ENCODE assay signal across 9 mouse cellular contexts in the genomic region with DNA sequence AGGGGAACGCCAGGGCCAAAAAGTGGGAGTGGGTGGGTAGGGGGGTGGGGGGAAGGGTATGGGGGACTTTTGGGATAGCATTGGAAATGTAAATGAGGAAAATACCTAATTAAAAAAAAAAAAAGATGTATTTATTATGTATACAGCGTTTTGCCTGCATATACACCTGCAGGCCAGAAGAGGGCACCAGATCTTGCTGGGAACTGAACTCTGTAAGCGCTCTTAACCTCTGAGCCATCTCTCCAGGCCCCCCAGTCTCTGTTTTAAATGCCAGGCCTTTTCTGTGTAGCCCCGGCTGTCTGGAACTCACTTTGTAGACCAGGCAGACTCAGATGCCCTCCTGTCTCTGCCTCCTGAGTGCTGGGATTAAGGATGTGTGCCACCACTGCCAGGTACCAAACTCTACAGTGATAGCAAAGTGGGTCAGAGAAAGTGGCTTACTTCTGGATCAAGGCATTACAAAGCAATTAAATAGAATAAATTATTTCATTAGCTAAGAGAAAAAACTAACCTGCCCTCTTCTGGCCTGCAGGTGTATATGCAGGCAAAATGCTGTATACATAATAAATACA. TPM values are rescaled to one million over a fixed set of nuclear protein-coding genes. Genes with fewer than 3 reads are reported as not detected.
DNase-seq lines count a peak whose midpoint lies in the region.
"Had no signal": no experiment of that assay in that cellular context is flagged by ENCODE, and none has a peak within 500 bp of the region (broad histone marks: within the 10 kb centered on the region; RNA-seq: fewer than 3 reads in every experiment).

No protein-coding gene starts in this region.

- peak; percentile 71 for DNase-seq in heart, adult 11 months
- no peak for DNase-seq in heart, adult 9 months (ENCODE audit: low spot score in 2 of 2)
- peak; percentile 22 for DNase-seq in thymus, postnatal 4 days
- no peak for DNase-seq in thymus, postnatal 10 days (ENCODE audit: low spot score in 2 of 2)
- DNase-seq in induced T-regulatory cell, adult 2 months (ENCODE audit: low read depth): peak; percentile 60
- DNase-seq in cerebellum, adult 18-20 months: no peak
- no peak for DNase-seq in left cerebral cortex, adult 8-10 months (ENCODE audit: low spot score in 2 of 2)
- DNase-seq in adrenal gland, adult 8-10 months: no peak
- DNase-seq: gastrocnemius, postnatal 14 days had no signal

RNA-seq across cellular contexts. Expression of gene Mcm10, which starts 12.7 kb away (rescaled TPM):
- 1 to 10 TPM in 2 of 4 experiments, under 1 TPM in 2; 0.66 to 1.9 (median 1.1) TPM for total RNA-seq in left cerebral cortex, adult 8-10 months (2022)
- 1 to 10 TPM; 2.0 to 7.3 (median 5.1) TPM for total RNA-seq in adrenal gland, adult 8-10 months (2022)

RNA-seq across cellular contexts. Expression of gene Optn, which starts 38.6 kb away (rescaled TPM):
- 10 to 100 TPM; 19.8 to 23.1 (median 21.7) TPM for total RNA-seq in left cerebral cortex, adult 8-10 months (2022)
- 100 to 1,000 TPM in 2 of 4 experiments, 10 to 100 TPM in 2; 75.5 to 187 (median 117) TPM for total RNA-seq in adrenal gland, adult 8-10 months (2022)

RNA-seq across cellular contexts. Expression of gene Ucma, which starts 49.3 kb away (rescaled TPM):
- 1 to 10 TPM in 3 of 4 experiments, under 1 TPM in 1; 0.91 to 2.8 (median 1.6) TPM for total RNA-seq in left cerebral cortex, adult 8-10 months (2022)
- total RNA-seq in adrenal gland, adult 8-10 months (2022): not detected

Comparison
In these comparisons a context has a peak if more than half of its experiments do, and no peak if none do; other contexts are left out.
1. DNase-seq: peak in heart, adult 11 months (single experiment), thymus, postnatal 4 days (single experiment) and induced T-regulatory cell, adult 2 months (single experiment); none in heart, adult 9 months (0 of 2), thymus, postnatal 10 days (0 of 2), cerebellum, adult 18-20 months (0 of 2), left cerebral cortex, adult 8-10 months (0 of 2) and adrenal gland, adult 8-10 months (single experiment).